Mouse (Mus musculus) cerebellum, adult 8-10 months (tissue): Measurements from ENCODE around the gene Kif26b.

Source experiments
- DNase-seq: peaks from one replicate; pipeline ENCODE4 v3.0.0; 2022

Kif26b gene

DNA sequence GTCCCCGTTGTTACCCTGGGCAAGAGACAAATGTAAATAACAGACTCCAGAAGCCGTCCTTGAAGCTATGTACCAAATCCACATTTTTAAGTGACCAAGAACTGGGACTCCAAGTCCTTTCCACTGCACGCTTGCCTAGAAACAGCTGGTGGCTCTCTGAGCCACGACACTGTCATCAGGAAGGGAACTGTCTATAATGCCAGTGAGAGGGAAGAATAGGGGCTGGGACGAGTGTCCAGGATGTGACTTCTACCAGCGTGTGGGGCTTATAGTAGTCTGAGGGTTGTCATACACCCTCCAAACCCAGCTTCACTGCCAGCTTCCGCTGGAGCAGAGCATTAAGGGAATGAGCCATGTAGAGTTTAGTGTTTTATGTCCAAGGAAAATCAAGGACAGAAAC lies 138.9 kb downstream of the Kif26b start:
- no peak for DNase-seq

GRCm38 (mm10) chr1:178668907-178669306 lies 140.0 kb downstream of the Kif26b start:
- DNase-seq, result no peak

GRCm38 (mm10) chr1:178673051-178673450 lies 144.1 kb downstream of the Kif26b start:
- DNase-seq, result no peak

- no peak for DNase-seq
Measured at GRCm38 (mm10) chr1:178673506-178673905, 144.6 kb downstream of the Kif26b start.

DNA sequence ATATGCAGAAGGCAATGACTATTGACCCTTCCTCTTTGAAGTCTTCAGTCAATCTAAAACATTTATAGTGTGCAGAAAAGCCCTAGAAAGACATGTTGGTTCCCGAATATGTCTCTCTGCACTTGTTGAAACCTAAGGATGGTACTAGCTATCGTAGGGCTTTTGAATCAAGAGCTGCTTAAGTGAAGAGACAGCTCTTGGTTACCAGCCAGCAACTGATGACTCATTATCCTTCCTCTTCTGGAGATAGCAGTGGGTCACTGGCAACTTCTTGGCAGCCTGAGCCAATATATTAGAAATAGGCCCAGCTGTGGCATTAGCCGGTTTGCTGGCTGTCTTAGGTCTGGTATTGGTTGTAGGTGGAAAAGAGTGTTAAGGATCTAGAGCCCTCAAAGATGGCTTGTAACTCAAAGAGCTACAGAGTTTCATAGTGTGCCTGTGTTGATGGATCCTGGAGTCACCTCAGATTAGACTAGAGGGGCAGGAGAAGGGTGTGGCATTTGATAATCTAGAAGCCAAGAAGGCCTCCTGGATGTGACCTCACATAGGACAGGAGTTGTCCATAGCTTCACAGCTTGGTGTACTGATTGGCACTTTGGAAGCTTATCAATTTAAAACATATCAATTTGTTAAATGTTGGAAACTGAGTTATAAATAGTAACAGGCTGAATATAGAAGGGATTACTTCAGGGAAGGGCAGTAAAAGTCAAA lies 146.8 kb downstream of the Kif26b start:
- peak; percentile 27 for DNase-seq

DNA sequence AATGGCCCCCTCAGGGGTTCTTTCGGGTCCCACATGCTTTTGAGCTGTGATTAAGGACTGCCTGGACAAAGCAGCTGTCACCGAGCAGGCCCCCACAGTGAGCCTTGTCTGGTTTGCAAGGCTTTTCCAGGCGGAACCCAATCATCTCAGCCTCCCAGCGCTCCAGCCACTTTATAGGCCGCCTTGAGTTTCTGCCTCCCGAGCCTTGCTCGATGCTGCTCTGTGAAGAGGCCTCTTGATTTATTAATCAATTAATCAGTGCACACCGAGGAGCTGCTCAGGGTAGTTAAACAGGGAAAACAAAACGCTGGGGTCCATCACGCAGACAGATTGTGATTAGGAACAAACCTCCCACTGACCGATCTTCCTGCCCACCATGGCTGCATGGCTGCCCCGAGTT lies 148.2 kb downstream of the Kif26b start:
- no peak for DNase-seq

DNA sequence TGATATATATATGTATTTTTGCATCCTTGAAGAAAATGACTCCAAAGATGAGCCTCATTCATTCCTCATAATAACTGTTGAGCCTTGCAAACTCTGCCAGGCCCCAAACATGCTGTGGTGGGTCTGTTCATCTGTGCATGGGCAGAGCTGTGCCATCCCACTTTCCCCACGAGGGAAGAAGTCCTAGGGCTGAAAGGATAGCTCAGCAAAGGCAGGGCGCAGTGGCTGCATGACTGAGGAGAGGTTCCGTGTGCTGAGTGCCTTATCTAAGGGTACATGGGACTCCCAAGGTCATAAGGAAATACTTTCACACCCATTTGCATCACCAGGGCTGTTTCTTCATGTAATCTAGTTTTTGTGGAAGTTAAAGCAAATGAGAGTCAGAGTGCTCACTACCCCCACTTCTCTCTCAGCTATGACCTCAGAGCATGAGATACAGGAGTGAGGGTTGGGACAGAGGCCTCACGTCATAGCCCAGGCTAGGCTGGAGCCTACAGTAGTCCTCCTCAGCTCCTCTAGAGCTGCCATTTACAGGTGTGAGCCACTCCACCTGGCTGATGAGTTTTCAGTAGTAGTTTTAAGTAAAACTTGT lies 148.8 kb downstream of the Kif26b start:
- DNase-seq, result no peak

GRCm38 (mm10) chr1:178683631-178684030 lies 154.7 kb downstream of the Kif26b start:
- DNase-seq, result no peak

- DNase-seq, result no peak
Measured at GRCm38 (mm10) chr1:178684991-178685680, 156.2 kb downstream of the Kif26b start.

DNA sequence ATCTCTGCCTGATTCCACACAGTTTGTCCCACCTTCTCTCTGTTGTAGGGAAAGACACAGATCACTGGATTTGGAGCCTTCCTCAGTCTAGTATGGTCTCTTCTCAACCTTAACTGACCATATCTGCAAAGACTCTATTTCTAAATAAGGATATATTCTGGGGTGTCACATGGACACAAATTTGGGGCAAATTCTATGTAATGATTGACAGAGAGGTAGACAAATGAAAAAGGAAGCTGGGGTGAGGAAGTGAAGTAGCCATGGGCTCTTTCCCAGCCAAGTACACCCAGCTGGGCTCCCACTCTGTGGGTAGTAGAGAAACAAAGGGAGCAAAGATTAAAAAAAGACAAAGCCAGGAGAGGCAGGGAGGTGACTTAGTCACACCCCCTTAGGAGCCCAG lies 158.0 kb downstream of the Kif26b start:
- no peak for DNase-seq

GRCm38 (mm10) chr1:178689512-178689911 lies 160.6 kb downstream of the Kif26b start:
- peak; percentile 19 for DNase-seq

DNA sequence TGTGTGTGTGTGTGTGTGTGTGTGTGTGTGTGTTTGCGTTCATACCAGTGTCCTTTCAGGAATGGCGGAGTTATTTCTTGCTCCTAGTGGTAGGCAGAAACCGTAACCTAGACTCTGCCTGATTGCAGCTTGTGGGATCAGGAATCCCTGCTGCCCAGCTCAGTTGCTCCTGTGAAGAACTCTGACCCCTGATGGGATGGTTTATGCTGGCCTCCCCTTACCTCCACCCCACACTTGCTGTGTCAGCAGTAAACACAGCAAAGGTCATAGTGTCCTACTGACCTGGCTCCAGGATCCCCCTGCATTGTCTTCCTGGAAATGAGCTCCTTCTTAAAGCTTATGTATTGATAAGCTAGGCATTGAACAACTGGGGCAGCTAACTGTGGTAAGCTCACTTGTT lies 162.8 kb downstream of the Kif26b start:
- no peak for DNase-seq

DNA sequence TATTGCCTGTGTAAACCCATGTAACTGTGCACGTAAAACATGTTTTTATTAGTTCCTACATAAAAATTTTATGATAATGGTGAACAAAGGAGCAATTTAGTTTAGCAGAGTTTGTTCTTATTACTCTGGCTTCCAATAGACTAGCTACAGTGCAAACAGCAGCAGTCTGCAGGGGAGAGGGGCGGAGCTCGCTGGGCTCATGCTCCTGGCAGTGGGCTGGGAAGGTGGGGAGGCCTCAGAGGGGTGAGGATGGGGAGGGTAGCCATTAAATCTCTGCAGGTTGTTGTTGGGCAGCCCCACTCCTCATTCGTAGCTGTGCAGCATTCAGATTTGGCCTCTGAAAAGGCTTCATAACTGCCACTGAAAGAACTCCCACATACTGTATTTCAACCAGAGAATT lies 171.2 kb downstream of the Kif26b start:
- DNase-seq, result no peak

- DNase-seq, result no peak
Measured at GRCm38 (mm10) chr1:178703496-178703895, 174.6 kb downstream of the Kif26b start.

- DNase-seq, result no peak
Measured at GRCm38 (mm10) chr1:178707925-178708351, 179.0 kb downstream of the Kif26b start.

GRCm38 (mm10) chr1:178708356-178708755 lies 179.4 kb downstream of the Kif26b start:
- no peak for DNase-seq

DNA sequence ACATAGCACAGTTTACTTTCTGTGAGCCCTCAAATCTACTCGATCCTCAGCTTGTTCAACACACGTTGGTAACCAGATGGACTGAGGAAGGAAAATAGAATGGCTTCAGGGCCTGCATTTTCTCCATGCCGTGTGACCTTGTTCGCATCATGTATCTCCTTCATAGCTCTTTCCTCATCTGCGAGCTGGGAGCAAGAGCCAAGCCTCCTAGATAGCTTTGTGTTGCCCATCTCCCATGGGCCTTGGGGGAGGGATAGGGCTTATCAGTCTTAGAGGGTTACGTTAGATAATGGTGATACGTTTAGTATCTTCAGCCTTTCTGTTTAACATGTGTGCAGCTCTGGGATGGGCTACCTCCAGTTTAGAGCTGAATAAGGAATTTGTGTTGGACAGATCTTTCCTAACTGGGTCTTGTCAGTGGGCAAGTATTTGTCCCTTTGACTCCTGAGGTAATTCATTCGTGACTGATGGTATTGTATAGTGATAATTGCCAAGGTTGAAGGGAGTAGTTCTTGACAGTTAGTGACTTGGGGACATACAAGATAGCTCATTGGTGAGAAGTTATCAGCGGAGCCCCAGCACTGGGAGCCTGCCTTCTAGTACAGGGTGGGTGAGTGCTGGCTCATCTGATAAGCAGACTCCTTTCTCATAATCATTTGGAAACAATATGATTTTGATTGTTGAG lies 183.4 kb downstream of the Kif26b start:
- DNase-seq, result no peak

- no peak for DNase-seq
Measured at GRCm38 (mm10) chr1:178714209-178714608, 185.3 kb downstream of the Kif26b start.

DNA sequence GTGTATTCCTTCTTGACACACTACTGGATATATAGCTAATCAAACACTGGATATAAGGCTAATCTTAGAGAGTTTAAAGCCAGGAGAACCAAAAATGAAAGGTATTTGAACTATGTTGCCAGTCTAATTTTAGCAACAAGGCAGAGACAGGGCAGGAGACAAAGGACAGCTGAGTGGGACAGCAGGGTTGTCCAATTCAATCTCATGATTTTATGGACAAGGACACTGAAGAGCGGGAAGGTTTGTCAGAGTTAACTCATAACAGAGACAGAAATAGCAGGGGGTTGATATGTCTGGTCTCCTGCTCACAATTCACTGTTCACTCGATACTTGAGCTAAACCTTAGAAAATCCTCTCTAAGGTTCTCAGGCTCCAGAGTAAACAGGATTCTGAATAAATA lies 187.5 kb downstream of the Kif26b start:
- no peak for DNase-seq

DNA sequence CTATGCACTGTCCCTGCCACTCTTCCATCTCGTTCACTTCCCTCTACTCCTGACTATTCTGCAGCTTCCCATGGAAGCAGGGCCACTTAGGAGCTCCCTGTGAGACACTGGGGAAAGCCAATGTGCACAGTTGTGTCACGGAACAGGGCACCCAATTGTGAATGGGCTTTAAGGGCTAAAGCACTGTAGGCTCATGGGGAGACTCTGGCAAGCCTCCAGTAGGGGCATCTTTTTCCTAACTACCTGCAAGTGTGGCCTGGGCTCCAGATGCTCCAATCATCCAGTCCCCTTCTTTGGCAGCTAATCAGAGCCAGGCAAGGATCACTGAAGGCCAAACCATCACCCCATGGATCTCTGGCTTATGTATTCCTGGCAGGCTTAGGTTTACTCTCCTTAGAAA lies 191.9 kb downstream of the Kif26b start:
- peak; percentile 37 for DNase-seq

DNA sequence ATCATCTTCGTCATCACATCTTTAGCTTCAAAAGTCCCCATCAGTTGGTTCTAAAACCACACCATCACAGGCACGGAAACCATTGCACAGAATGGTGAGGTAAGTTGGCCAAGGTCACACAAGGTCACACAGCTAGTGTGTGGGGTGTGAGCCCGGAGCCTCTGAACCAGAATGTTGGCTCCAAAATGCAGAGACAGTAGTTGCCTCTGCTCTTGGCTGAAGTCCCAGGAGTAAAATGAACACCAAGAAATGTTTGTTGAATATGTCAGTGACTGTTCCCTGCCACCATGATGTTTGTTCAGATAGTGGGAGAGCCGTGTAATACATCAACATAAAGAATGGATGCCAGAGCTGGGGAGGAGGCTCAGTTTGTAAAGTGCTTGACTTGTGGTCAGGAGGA lies 193.9 kb downstream of the Kif26b start:
- DNase-seq, result no peak

DNA sequence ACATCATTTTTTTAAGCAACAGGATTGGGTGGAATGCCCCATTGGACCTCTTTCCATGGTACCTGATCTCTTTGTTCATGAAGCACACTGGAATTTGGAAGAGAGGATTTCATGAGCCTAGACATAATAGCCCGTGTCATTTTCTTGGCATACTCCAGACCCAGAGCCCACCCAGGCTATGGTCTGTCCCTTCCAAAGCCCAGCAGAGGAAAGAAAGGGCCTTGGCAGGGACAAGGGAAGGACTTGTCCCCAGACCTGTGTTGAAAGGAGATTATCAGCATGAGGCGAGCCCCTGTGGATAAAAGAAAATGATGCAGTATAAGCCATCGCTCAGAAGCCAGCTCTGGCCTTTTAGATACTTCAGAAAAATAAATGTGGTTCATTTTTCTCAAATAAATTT lies 196.6 kb downstream of the Kif26b start:
- DNase-seq, result no peak

- no peak for DNase-seq
Measured at GRCm38 (mm10) chr1:178728256-178728655, 199.3 kb downstream of the Kif26b start.

GRCm38 (mm10) chr1:178730271-178730670 lies 201.3 kb downstream of the Kif26b start:
- no peak for DNase-seq
